Mouse (Mus musculus) small intestine, adult 2 months (tissue): ENCODE measurements at regions not wholly inside any gene's neighbourhood (a gene's known extent, or its start where the extent isn't known, plus 50 kb on each side); places are given as distances from the start of the nearest gene placed in this dataset.

Experiments used
- H3K27ac ChIP-seq: fragments of 200-500 bp; 2 replicates; pipeline ENCODE4 v1.5.1; 2012; ENCODE audit warnings: low read depth, low read length, control low read depth, inconsistent platforms; ENCODE audit not compliant: insufficient read depth
- H3K27me3 ChIP-seq: fragments of 200-500 bp; 2 replicates; pipeline ENCODE4 v1.6.1; 2012; ENCODE audit warnings: mild to moderate bottlenecking, moderate library complexity, low read length, inconsistent platforms; ENCODE audit not compliant: control insufficient read depth, insufficient read depth
- H3K36me3 ChIP-seq: fragments of 200-500 bp; 2 replicates; pipeline ENCODE4 v1.6.1; 2012; ENCODE audit warnings: mild to moderate bottlenecking, low read length, control low read depth, inconsistent platforms; ENCODE audit not compliant: control insufficient read depth, insufficient read depth
- H3K4me1 ChIP-seq: fragments of 200-500 bp; 2 replicates; pipeline ENCODE4 v1.6.1; 2012; ENCODE audit warnings: low read length, inconsistent platforms, mixed read lengths; ENCODE audit not compliant: control insufficient read depth, insufficient read depth, insufficient read length
- H3K4me3 ChIP-seq: fragments of 200-500 bp; 2 replicates; pipeline ENCODE4 v1.5.1; 2012; ENCODE audit warnings: low read depth, mild to moderate bottlenecking, control low read depth, inconsistent platforms, low read length, moderate library complexity
- CTCF ChIP-seq: fragments of 200-500 bp; IDR thresholded peaks from 2 replicates; pipeline ENCODE4 v1.5.1; 2012; ENCODE audit warnings: low read depth, mild to moderate bottlenecking, control low read depth, inconsistent platforms, low read length, moderate library complexity, mixed read lengths; ENCODE audit not compliant: insufficient replicate concordance, insufficient read length; ENCODE audit errors: extremely low read depth
- POLR2A ChIP-seq: fragments of 200-500 bp; IDR thresholded peaks from 2 replicates; pipeline ENCODE4 v1.6.1; 2012; ENCODE audit warnings: low read depth, mild to moderate bottlenecking, control low read depth, inconsistent platforms, low read length, moderate library complexity
- WGBS: fragments of 180-500 bp; shearing (Covaris S2); methylation state at CpG from one replicate; pipeline ENCODE4 v1.1.7; 2018; 5-methylcytosine and 5-hydroxymethylcytosine counted together

DNA sequence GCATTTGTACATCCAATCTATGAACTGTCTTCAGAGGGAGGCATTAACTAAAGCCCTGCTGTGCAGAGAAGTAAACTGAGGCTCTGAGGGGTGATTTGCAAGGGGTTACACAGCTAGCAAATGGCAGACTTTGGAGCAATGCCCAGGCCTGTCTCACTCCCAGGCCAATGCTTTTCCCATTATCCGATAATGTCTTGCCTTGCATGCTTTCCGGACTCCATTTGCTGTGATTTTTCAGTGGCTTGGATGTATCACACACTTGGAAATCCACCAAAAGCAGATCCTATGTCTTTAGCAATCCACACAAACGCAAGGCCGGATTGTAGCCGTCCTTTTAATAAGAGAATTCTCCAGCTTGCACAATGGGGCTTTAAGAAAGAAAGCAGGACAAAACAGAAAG, 281.7 kb upstream of the Ppargc1a start:
- no peak for TF ChIP-seq POLR2A
- no peak for TF ChIP-seq CTCF
- H3K4me1 ChIP-seq = no peaks in the 10 kb centered on the region
- H3K4me3 ChIP-seq = no peak overlapping the region
- no peaks in the 10 kb centered on the region for H3K36me3 ChIP-seq
- no peaks in the 10 kb centered on the region for H3K27me3 ChIP-seq
- WGBS = 86% methylated on average over 5 of the region's 5 CpGs
- no peak overlapping the region for H3K27ac ChIP-seq

GRCm38 (mm10) chr5:51842189-51842588, 274.7 kb upstream of the Ppargc1a start:
- Histone ChIP-seq H3K4me1 (no peaks in the 10 kb centered on the region), H3K27ac (no peak overlapping the region), H3K36me3 (no peaks in the 10 kb centered on the region), H3K27me3 (no peaks in the 10 kb centered on the region; the same call in 1 of the 2 replicates), H3K4me3 (no peak overlapping the region)
- 56% methylated on average over 5 of the region's 5 CpGs for WGBS
- no peak for TF ChIP-seq POLR2A
- no peak for TF ChIP-seq CTCF

DNA sequence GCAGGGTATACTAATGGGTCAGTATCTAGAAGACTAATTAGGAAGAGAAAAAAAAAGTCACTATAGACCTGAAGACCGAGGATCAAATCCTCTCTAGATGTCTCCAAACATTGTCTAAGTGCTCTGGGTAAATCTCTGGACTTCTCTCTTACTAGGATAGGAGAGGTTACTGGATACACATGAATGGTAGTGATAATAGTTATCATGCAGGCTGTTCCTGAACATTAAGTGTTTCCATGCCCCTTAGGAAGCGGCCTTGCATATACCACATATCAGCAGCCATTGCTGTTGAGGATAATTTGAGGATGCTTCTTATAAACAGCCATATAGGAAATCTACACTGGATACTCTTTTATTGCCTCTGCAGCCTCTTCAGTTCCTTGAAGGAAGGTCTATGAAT, 274.2 kb upstream of the Ppargc1a start:
- Histone ChIP-seq H3K27me3 (no peaks in the 10 kb centered on the region; the same call in 1 of the 2 replicates), H3K36me3 (no peaks in the 10 kb centered on the region), H3K4me1 (no peaks in the 10 kb centered on the region), H3K27ac (no peak overlapping the region), H3K4me3 (no peak overlapping the region)
- 90% methylated on average over 2 of the region's 2 CpGs for WGBS
- TF ChIP-seq CTCF (no peak), POLR2A (no peak)

- H3K4me1 ChIP-seq = no peaks in the 10 kb centered on the region
- H3K4me3 ChIP-seq = no peak overlapping the region
- H3K27me3 ChIP-seq = no peaks in the 10 kb centered on the region; the same call in 1 of the 2 replicates
- H3K36me3 ChIP-seq = no peaks in the 10 kb centered on the region
- no peak for TF ChIP-seq CTCF
- TF ChIP-seq POLR2A = no peak
- 80% methylated on average over 11 of the region's 11 CpGs for WGBS
- H3K27ac ChIP-seq = no peak overlapping the region
Observed at GRCm38 (mm10) chr5:51840638-51841329, 273.3 kb upstream of the Ppargc1a start.

- Histone ChIP-seq H3K36me3 (no peaks in the 10 kb centered on the region), H3K27me3 (no peaks in the 10 kb centered on the region; the same call in 1 of the 2 replicates), H3K4me3 (no peak overlapping the region), H3K27ac (no peak overlapping the region), H3K4me1 (no peaks in the 10 kb centered on the region)
- TF ChIP-seq POLR2A (no peak), CTCF (no peak)
- WGBS = 40% methylated on average over 4 of the region's 4 CpGs
Observed at GRCm38 (mm10) chr5:51839292-51839691, 271.8 kb upstream of the Ppargc1a start.

GRCm38 (mm10) chr5:51830551-51830950, 263.0 kb upstream of the Ppargc1a start:
- TF ChIP-seq CTCF = no peak
- no peak for TF ChIP-seq POLR2A
- no peaks in the 10 kb centered on the region for H3K27me3 ChIP-seq
- no peak overlapping the region for H3K4me3 ChIP-seq
- H3K4me1 ChIP-seq = no peaks in the 10 kb centered on the region
- H3K27ac ChIP-seq = no peak overlapping the region
- WGBS = 54% methylated on average over 6 of the region's 6 CpGs
- H3K36me3 ChIP-seq = no peaks in the 10 kb centered on the region

DNA sequence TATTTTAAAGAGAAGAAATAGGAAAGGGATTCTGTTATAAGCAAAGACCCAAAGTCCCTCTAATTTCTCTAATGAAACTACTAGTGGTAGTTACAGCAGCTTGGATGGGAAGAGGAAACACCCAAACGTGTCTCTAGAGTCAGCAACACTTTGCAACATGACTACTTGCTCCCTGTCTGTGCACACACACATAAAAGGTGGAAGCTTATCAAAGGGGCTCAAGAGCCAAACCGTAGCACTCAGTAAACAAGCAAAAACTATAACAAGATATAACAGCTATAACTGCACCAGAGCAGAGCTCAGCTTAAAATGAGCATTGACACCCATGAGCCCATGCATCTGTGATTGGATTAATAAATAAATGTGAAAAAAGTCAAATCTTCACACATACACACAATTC, 262.5 kb upstream of the Ppargc1a start:
- Histone ChIP-seq H3K27ac (no peak overlapping the region), H3K4me3 (no peak overlapping the region), H3K27me3 (no peaks in the 10 kb centered on the region), H3K36me3 (no peaks in the 10 kb centered on the region), H3K4me1 (no peaks in the 10 kb centered on the region)
- TF ChIP-seq CTCF = no peak
- no peak for TF ChIP-seq POLR2A
- WGBS = 39% methylated on average over 2 of the region's 2 CpGs
